Mouse (Mus musculus): ENCODE results near the gene Ppfia4.

Ppfia4 gene

GRCm38 (mm10) chr1:134297265-134297664 lies 35.5 kb downstream of the Ppfia4 start:
- peak; percentile 91 to 94 for DNase-seq

- DNase-seq = peak in 1 of 2 experiments; percentile 13
These were observed 38.8 kb downstream of the Ppfia4 start for GRCm38 (mm10) chr1:134293738-134294604.

DNA sequence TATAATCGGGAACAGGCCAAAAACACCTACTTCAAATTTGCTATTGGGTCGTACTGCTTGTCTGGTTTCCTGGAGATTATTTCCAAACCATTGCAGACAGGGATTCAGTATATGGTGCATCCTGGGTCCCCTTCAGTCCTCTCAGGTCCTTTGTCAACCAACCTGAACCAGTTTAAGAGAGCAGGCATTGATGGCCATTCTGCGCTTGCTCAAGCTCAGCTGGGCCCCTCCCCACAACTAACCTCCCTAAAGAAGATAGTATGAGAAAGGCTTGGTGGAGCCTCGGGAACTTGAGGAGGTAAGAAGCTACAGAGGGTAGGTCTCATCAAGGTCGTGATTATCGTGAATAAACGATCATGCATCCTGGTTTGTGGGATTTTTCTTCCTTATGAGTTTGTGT lies 39.5 kb downstream of the Ppfia4 start:
- DNase-seq = no peak

- no peak for DNase-seq
These were observed 40.1 kb downstream of the Ppfia4 start for GRCm38 (mm10) chr1:134292601-134293000.

DNA sequence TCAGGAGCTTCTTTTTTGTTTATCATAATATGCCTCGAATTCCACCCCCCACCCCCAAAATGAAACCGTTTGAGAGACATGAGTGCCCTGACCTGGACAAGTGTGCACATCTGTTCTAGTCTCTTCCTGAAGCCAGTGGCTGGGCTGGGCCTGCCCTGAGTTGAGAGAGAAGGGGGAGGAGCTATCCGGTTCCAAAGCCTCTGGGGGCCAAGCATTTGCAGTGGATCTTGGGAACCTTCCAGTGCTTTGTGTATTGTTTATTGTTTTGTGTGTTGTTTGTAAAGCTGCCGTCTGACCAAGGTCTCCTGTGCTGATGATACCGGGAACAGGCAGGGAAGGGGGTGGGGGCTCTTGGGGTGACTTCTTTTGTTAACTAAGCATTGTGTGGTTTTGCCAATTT lies 40.7 kb downstream of the Ppfia4 start:
- DNase-seq = no peak

DNA sequence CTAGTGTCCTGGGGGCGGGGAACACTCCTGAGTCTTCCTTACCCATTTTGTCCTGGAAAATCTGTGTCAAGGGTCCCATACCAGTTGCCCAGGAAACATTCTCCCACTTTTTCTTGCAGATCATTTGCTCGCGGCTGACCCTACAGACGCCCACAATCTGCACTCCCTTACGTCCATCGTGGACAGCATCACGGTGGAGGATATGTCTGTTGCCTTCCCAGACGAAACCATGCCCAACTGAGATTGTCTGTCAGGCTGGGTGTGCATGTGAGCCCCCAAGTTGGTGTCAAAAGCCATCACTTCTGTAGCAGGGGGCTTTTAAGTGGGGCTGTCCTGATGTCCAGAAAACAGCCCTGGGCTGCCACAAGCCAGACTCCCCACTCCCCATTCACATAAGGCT lies 41.2 kb downstream of the Ppfia4 start:
- no peak for DNase-seq

- peak; percentile 66 to 75 for DNase-seq
These were observed 41.8 kb downstream of the Ppfia4 start for GRCm38 (mm10) chr1:134290909-134291308.

DNA sequence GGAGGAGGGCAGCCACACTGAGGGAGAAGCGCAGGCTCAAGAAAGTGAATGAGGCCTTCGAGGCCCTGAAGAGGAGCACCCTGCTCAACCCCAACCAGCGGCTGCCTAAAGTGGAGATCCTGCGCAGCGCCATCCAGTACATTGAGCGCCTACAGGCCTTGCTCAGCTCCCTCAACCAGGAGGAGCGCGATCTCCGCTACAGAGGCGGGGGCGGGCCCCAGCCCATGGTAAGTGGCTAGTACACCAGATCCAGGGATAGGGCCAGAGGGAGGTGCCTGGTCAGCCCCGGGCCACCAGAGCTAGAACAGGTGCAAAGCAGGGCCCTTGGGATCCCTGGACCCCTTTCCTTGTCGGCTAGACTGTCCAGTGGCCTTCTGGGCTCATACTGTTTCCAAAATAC lies 42.4 kb downstream of the Ppfia4 start:
- no peak for DNase-seq

GRCm38 (mm10) chr1:134289598-134290099 lies 43.1 kb downstream of the Ppfia4 start, which contains the start of gene Myog:
Myog (plus strand) TSS chr1:134289989.
- DNase-seq = no peak

DNA sequence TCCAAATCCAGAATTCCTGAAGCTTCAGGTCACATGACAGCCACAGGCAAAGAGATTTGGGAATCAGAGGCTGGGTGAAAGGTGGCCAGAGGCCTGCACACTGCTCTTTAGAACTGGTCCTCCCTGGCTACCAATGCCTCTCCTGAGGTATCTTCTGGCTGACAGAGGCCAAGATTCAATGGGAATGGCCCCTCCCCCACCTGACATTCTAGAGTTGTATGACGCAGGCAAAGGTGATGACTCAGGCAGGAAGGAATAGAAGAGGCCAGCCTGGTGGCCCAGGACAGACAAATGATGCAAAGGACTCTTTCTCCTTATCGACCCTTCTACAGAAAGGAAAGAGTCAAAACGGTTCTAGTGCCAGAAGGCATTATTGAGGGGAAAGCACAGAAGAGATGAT lies 44.5 kb downstream of the Ppfia4 start:
- DNase-seq = no peak

- no peak for DNase-seq
These were observed 47.1 kb downstream of the Ppfia4 start for GRCm38 (mm10) chr1:134285458-134286120.

GRCm38 (mm10) chr1:134283108-134283507 lies 49.6 kb downstream of the Ppfia4 start:
- DNase-seq = no peak

- DNase-seq = no peak
These were observed 50.4 kb downstream of the Ppfia4 start for GRCm38 (mm10) chr1:134282342-134282741.

DNA sequence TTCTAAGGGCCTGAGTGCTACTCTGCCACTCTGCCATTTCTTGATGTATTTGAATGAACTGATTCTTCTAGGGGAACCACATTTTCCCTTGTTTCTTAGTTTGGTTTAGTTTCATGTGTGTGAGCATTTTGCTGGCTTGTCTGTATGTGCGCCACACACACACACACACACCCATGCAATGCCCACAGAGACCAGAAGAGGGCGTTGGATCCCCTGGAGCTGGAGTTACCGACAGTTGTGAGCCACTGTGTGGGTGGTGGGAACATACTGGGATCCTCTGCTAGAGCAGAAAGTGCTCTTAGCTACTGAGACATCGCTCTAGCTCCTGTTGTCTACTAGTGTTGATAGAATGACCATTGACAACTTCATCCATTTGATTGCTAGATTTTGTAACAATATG lies 51.2 kb downstream of the Ppfia4 start:
- no peak for DNase-seq

DNA sequence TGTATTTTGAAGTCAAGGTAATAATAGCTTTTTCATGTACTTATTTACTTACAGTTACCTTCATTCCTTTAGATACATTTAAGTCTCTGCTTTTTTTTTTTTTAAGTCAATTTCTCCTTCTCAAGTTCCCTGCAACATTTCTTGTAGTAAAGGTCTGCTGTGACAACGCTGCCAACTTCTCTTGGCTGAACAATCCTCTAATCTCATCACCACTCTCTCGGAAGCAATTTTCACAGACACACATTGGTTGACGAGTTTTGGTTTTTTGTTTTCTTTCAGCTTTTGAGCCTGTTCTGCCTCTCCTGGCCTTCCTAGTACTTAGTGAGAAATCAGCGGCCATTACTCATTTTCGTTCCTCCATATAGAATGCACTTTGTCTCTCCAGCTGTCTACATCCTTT lies 52.6 kb downstream of the Ppfia4 start:
- peak in 1 of 2 experiments; percentile 36 for DNase-seq

GRCm38 (mm10) chr1:134276823-134277222 lies 55.9 kb downstream of the Ppfia4 start:
- peak in 1 of 2 experiments; percentile 28 for DNase-seq

DNA sequence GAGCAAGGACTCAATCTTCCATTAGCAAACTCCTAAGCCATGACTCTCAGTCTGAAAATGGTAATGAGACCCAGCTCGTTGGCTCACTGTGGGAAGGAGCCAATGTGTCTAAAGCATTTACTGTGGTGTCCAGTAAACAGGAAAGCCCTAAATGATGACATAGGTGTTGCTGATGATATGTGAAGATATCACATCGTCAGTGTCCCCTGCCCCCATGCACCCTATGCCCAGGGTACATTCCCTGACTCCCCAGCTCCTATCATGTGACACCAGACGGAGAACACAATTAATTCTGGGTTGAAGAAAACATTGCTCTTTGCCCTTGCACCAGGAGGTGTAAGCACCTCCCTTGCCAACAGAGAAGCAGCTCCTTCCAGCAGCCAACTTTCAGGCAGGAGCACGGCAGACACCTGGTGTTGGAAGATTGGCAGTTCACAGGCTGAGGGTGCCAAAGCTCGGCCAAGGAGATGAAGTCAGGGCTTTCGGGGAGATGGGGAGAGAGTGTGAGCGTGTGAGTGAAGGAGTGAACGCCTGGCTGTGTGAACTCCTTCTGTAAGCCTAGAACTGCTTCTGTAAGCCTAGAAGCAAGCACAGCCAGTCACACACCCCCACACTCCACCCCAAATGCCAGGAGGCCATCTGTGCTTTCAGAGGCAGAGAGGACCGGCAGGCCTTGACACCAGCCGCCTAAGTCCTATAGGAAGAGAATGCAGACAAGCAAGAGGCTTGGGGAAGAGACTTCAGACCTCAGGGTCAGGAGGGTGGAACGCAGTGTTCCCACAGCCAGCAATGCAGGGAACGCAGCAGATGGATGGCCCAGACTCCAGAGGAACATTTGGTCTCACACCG lies 56.9 kb downstream of the Ppfia4 start:
- peak; percentile 85 to 90 for DNase-seq

DNA sequence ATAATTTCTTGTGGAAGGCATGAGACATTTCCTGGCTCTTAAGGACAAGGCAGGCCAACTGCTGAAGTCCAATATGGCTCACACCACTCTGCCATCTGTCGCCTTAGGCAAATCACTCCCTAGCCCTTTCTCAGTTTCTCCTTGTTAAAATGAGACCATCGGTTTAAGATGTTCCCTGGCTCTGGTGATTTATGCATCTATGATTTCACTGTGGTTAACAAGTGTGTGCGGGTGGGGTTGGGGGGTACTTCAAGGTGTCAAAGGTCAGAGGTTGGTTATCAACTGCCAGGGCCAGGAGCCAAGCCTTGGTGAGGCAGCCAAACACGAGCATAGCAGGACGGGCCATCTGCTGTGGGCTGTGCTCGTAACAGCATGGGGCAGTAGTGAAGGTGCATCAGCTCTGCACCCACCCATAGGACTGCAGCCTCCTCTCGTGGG lies 58.2 kb downstream of the Ppfia4 start:
- DNase-seq = peak; percentile 93 to 94

GRCm38 (mm10) chr1:134273493-134274395 lies 59.0 kb downstream of the Ppfia4 start:
- DNase-seq = peak; percentile 72 to 81

GRCm38 (mm10) chr1:134272754-134273250 lies 59.9 kb downstream of the Ppfia4 start:
- peak; percentile 49 to 51 for DNase-seq

DNA sequence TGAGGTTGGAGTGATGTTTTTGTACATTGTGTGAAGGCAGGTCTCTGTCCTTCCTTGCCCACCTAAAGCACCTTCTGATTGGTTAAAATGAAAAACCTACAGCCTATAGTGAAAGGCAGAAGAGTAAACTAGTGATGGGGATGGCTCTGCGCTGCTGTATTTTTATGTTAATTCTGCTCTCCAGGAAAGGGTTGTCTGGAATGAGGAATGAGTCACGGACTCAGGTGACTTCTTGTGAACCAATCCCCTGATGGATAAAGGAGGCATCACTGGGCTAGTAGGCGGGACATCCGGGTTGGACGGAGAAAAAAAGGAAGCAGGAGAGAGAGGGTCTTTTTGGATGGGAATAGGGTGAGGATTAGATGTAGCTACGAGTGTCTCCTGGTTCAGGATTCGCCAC lies 62.7 kb downstream of the Ppfia4 start:
- DNase-seq = no peak

All from cerebellum, postnatal 25 days (tissue).